Mouse (Mus musculus) stomach, embryonic 15.5 days (tissue): ENCODE measurements around the gene Ly6g6d. TPM values are rescaled to one million over a fixed set of nuclear protein-coding genes. Genes with fewer than 3 reads are reported as not detected.

Source experiments
- ATAC-seq: fragments of 200-750 bp; cut with Nextera tagmentation; 2 replicates; pipeline ENCODE4 v1.8.0; 2017; ENCODE audit warnings: low read depth, moderate number of reproducible peaks, moderate TSS enrichment; ENCODE audit not compliant: insufficient read depth, low FRiP score
- H3K27ac ChIP-seq: fragments of 300-500 bp; sonication (generic); 2 replicates; pipeline ENCODE4 v1.5.1; 2015; ENCODE audit warnings: mild to moderate bottlenecking, inconsistent platforms
- H3K27me3 ChIP-seq: fragments of 300-500 bp; sonication (generic); replicated peaks from 2 replicates; pipeline ENCODE4 v1.6.1; 2015; ENCODE audit warnings: inconsistent platforms
- H3K36me3 ChIP-seq: fragments of 300-500 bp; sonication (generic); 2 replicates; pipeline ENCODE4 v1.6.1; 2015; ENCODE audit warnings: inconsistent platforms
- H3K4me1 ChIP-seq: fragments of 300-500 bp; sonication (generic); 2 replicates; pipeline ENCODE4 v1.6.1; 2015; ENCODE audit warnings: inconsistent platforms
- H3K4me2 ChIP-seq: fragments of 300-500 bp; sonication (generic); 2 replicates; pipeline ENCODE4 v1.6.1; 2015; ENCODE audit warnings: mild to moderate bottlenecking, inconsistent platforms
- H3K4me3 ChIP-seq: fragments of 300-500 bp; sonication (generic); replicated peaks from 2 replicates; pipeline ENCODE4 v1.5.1; 2015; ENCODE audit warnings: inconsistent platforms
- H3K9ac ChIP-seq: fragments of 300-500 bp; sonication (generic); 2 replicates; pipeline ENCODE4 v1.6.1; 2015; ENCODE audit warnings: inconsistent platforms
- H3K9me3 ChIP-seq: fragments of 300-500 bp; sonication (generic); 2 replicates; pipeline ENCODE4 v1.6.1; 2016; ENCODE audit warnings: inconsistent platforms
- WGBS: fragments of 180-500 bp; shearing (Covaris S2); methylation state at CpG from one replicate; pipeline ENCODE4 v1.1.7; 2015; 5-methylcytosine and 5-hydroxymethylcytosine counted together
- polyA plus RNA-seq: library from polyadenylated mRNA; unstranded; fragments of >200 nt; fragmentation: Nextera tagmentation; extraction: Ambion mirVana; gene quantifications from 2 replicates; pipeline ENCODE4 v1.2.1, GENCODE M21; 2015

The Ly6g6d gene
- polyA plus RNA-seq, 1 experiment from 2014 or later, result 3.6 TPM

- Histone ChIP-seq H3K9ac (no peak overlapping the region), H3K4me1 (peaks cover 55% of the 10 kb centered on the region), H3K4me3 (no peak overlapping the region), H3K4me2 (no peak overlapping the region), H3K9me3 (no peaks in the 10 kb centered on the region), H3K36me3 (peaks cover 17% of the 10 kb centered on the region), H3K27me3 (0 out of 2 replicates have a peak, but pooled peaks cover 6% of the 10 kb centered on the region), H3K27ac (0 out of 2 replicates have a peak overlapping the region, but pooled peaks have one; percentile 84)
- ATAC-seq, result no peak
- 82% methylated on average over 3 of the region's 3 CpGs for WGBS
These were observed 14.4 kb downstream of the Ly6g6d start for GRCm38 (mm10) chr17:35063466-35063865.

- no peak overlapping the region for H3K4me3 ChIP-seq
- ATAC-seq, result no peak
- peaks cover 28% of the 10 kb centered on the region for H3K36me3 ChIP-seq
- no peak overlapping the region for H3K9ac ChIP-seq
- no peaks in the 10 kb centered on the region for H3K9me3 ChIP-seq
- 82% methylated on average over 8 of the region's 8 CpGs for WGBS
- H3K27me3 ChIP-seq, result no peaks in the 10 kb centered on the region
- 0 out of 2 replicates have a peak overlapping the region, but pooled peaks have one; percentile 2 for H3K4me2 ChIP-seq
- no peak overlapping the region for H3K27ac ChIP-seq
- H3K4me1 ChIP-seq, result peaks cover 58% of the 10 kb centered on the region
These were observed 16.6 kb downstream of the Ly6g6d start for GRCm38 (mm10) chr17:35061299-35061698.

- H3K9me3 ChIP-seq, result no peaks in the 10 kb centered on the region
- no peak for ATAC-seq
- peak overlapping the region; percentile 69 for H3K4me3 ChIP-seq
- peak overlapping the region; percentile 83 for H3K4me2 ChIP-seq
- H3K27me3 ChIP-seq, result no peaks in the 10 kb centered on the region
- H3K36me3 ChIP-seq, result peaks cover 33% of the 10 kb centered on the region
- no peak overlapping the region for H3K27ac ChIP-seq
- H3K9ac ChIP-seq, result no peak overlapping the region; the same call in 1 of the 2 replicates
- WGBS, result 58% methylated on average over 22 of the region's 22 CpGs
- peaks cover 58% of the 10 kb centered on the region for H3K4me1 ChIP-seq
These were observed 17.0 kb downstream of the Ly6g6d start for GRCm38 (mm10) chr17:35060737-35061297.

- peak overlapping the region; percentile 83 for H3K4me2 ChIP-seq
- no peaks in the 10 kb centered on the region for H3K27me3 ChIP-seq
- 29% methylated on average over 14 of the region's 14 CpGs for WGBS
- no peaks in the 10 kb centered on the region for H3K9me3 ChIP-seq
- no peak for ATAC-seq
- peak overlapping the region; percentile 36; the same call in 1 of the 2 replicates for H3K9ac ChIP-seq
- no peak overlapping the region for H3K27ac ChIP-seq
- H3K4me1 ChIP-seq, result peaks cover 51% of the 10 kb centered on the region
- H3K36me3 ChIP-seq, result peaks cover 38% of the 10 kb centered on the region
- peak overlapping the region; percentile 69 for H3K4me3 ChIP-seq
These were observed 17.8 kb downstream of the Ly6g6d start for GRCm38 (mm10) chr17:35060071-35060470.

GRCm38 (mm10) chr17:35058911-35059892, 18.7 kb downstream of the Ly6g6d start, which contains the start of gene Ddah2:
Ddah2 (plus strand) TSS chr17:35059035.
- under 1% methylated on average over 57 of the region's 57 CpGs for WGBS
- no peaks in the 10 kb centered on the region for H3K27me3 ChIP-seq
- H3K27ac ChIP-seq, result peak within 1 kb of the TSS; percentile 91
- peaks cover 43% of the 10 kb centered on the region for H3K4me1 ChIP-seq
- peak within 1 kb of the TSS; percentile 69 for H3K4me3 ChIP-seq
- peak within 1 kb of the TSS; percentile 83 for H3K4me2 ChIP-seq
- H3K36me3 ChIP-seq, result peaks cover 44% of the 10 kb centered on the region
- ATAC-seq, result peak; percentile 86
- H3K9me3 ChIP-seq, result no peaks in the 10 kb centered on the region
- peak within 1 kb of the TSS; percentile 78 for H3K9ac ChIP-seq

- Histone ChIP-seq H3K36me3 (peaks cover 50% of the 10 kb centered on the region), H3K9me3 (no peaks in the 10 kb centered on the region), H3K4me1 (peaks cover 39% of the 10 kb centered on the region), H3K4me3 (peak overlapping the region; percentile 69), H3K27me3 (no peaks in the 10 kb centered on the region), H3K27ac (peak overlapping the region; percentile 91), H3K9ac (no peak overlapping the region), H3K4me2 (no peak overlapping the region; the same call in 1 of the 2 replicates)
- WGBS, result 56% methylated on average over 9 of the region's 9 CpGs
- ATAC-seq, result no peak
These were observed 19.5 kb downstream of the Ly6g6d start for GRCm38 (mm10) chr17:35058316-35058715.

- H3K4me3 ChIP-seq, result no peak overlapping the region
- H3K27me3 ChIP-seq, result no peaks in the 10 kb centered on the region
- no peak overlapping the region for H3K9ac ChIP-seq
- H3K4me1 ChIP-seq, result peaks cover 38% of the 10 kb centered on the region
- no peaks in the 10 kb centered on the region for H3K9me3 ChIP-seq
- H3K36me3 ChIP-seq, result peaks cover 55% of the 10 kb centered on the region
- WGBS, result 68% methylated on average over 3 of the region's 3 CpGs
- H3K27ac ChIP-seq, result no peak overlapping the region
- no peak overlapping the region for H3K4me2 ChIP-seq
- ATAC-seq, result no peak
These were observed 20.8 kb downstream of the Ly6g6d start for GRCm38 (mm10) chr17:35057090-35057489.

- Histone ChIP-seq H3K36me3 (peaks cover 46% of the 10 kb centered on the region), H3K9ac (no peak overlapping the region), H3K9me3 (no peaks in the 10 kb centered on the region), H3K4me3 (no peak overlapping the region), H3K27me3 (no peaks in the 10 kb centered on the region), H3K4me2 (no peak overlapping the region), H3K4me1 (peaks cover 32% of the 10 kb centered on the region), H3K27ac (no peak overlapping the region)
- 85% methylated on average over 7 of the region's 7 CpGs for WGBS
- no peak for ATAC-seq
These were observed 22.0 kb downstream of the Ly6g6d start for GRCm38 (mm10) chr17:35055691-35056495.

- 72% methylated on average over 12 of the region's 12 CpGs for WGBS
- peaks cover 29% of the 10 kb centered on the region for H3K4me1 ChIP-seq
- no peak for ATAC-seq
- no peaks in the 10 kb centered on the region for H3K9me3 ChIP-seq
- H3K36me3 ChIP-seq, result peaks cover 32% of the 10 kb centered on the region
- H3K27ac ChIP-seq, result peak overlapping the region; percentile 98
- peak overlapping the region; percentile 78; the same call in 1 of the 2 replicates for H3K9ac ChIP-seq
- no peaks in the 10 kb centered on the region for H3K27me3 ChIP-seq
- H3K4me3 ChIP-seq, result peak overlapping the region; percentile 65
- H3K4me2 ChIP-seq, result peak overlapping the region; percentile 80
These were observed 25.5 kb downstream of the Ly6g6d start for GRCm38 (mm10) chr17:35052271-35052798.

GRCm38 (mm10) chr17:35051156-35052086, 26.4 kb downstream of the Ly6g6d start:
- peak; percentile 54 for ATAC-seq
- Histone ChIP-seq H3K27me3 (no peaks in the 10 kb centered on the region), H3K9ac (peak overlapping the region; percentile 78), H3K4me1 (peaks cover 32% of the 10 kb centered on the region), H3K36me3 (peaks cover 28% of the 10 kb centered on the region), H3K27ac (peak overlapping the region; percentile 98), H3K4me3 (peak overlapping the region; percentile 65), H3K9me3 (no peaks in the 10 kb centered on the region), H3K4me2 (peak overlapping the region; percentile 80)
- WGBS, result under 1% methylated on average over 21 of the region's 21 CpGs
